Mouse (Mus musculus) olfactory bulb, adult 2 months (tissue): ENCODE results near the gene Ophn1. TPM values are rescaled to one million over a fixed set of nuclear protein-coding genes. Genes with fewer than 3 reads are reported as not detected.

Source experiments
- H3K27ac ChIP-seq: fragments of 200-500 bp; 2 replicates; pipeline ENCODE4 v1.5.1; 2012; ENCODE audit warnings: low read depth, low read length; ENCODE audit not compliant: insufficient read depth
- H3K4me1 ChIP-seq: fragments of 200-500 bp; 2 replicates; pipeline ENCODE4 v1.6.1; 2012; ENCODE audit warnings: low read length; ENCODE audit not compliant: control insufficient read depth, insufficient read depth
- H3K4me3 ChIP-seq: fragments of 200-500 bp; 2 replicates; pipeline ENCODE4 v1.5.1; 2012; ENCODE audit warnings: mild to moderate bottlenecking, low read depth, low read length, moderate library complexity; ENCODE audit not compliant: insufficient read depth
- CTCF ChIP-seq: fragments of 200-500 bp; IDR thresholded peaks from 2 replicates; pipeline ENCODE4 v1.5.1; 2012; ENCODE audit warnings: low read depth, mild to moderate bottlenecking, low read length, moderate library complexity; ENCODE audit not compliant: insufficient read depth
- POLR2A ChIP-seq: fragments of 200-500 bp; IDR thresholded peaks from 2 replicates; pipeline ENCODE4 v1.6.1; 2012; ENCODE audit warnings: mild to moderate bottlenecking, low read depth, low read length, moderate library complexity; ENCODE audit not compliant: insufficient read depth
- WGBS: fragments of 180-500 bp; shearing (Covaris S2); methylation state at CpG from one replicate; pipeline ENCODE4 v1.1.7; 2018; 5-methylcytosine and 5-hydroxymethylcytosine counted together
- polyA plus RNA-seq: library from polyadenylated mRNA; stranded (reverse); fragments of >200 nt; gene quantifications from 2 replicates; pipeline ENCODE4 v1.2.4, GENCODE M21; 2012; ENCODE audit warnings: low replicate concordance; ENCODE audit not compliant: missing spikeins, insufficient read depth, insufficient read length

The Ophn1 gene
- polyA plus RNA-seq, 1 experiment = not detected

DNA sequence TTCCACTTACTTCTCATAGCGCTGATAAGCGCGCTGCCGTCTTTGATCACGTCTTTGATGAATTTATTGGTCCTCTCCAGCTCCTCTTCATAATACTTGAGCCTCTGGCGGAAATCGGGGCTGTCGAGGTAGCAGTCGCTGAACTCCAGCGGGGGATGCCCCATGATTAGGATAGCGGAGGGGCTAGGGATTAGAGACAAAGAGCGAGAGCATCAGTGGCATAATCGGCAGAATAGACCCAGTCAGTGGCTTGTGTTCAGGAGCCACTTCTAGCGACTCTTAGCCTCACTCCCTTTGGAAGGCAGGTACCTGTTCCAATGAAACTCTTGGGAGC lies 786 bp downstream of the Ophn1 start:
- WGBS = 16% methylated on average over 14 of the region's 14 CpGs
- peak overlapping the region; percentile 94 for H3K27ac ChIP-seq
- no peak for TF ChIP-seq CTCF

DNA sequence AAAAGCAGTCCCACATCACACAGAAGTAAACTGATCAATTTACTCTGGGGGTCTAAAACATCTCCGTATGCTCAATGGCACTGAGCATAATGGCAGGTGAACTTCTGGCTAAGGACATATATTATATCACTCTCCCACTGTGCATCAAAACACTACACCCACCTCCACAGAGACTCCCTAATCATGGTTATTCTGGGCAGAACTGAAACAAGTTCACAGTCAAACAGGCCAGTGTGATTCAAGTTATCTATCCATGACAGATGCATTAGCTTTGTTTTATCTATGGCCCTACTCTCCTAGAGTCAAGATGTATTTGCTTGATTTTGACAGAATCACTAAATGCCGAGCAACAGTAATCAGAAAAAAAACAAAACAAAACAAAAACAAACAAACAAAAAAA lies 8.8 kb downstream of the Ophn1 start:
- TF ChIP-seq CTCF (no peak), POLR2A (no peak)
- H3K4me3 ChIP-seq = no peak overlapping the region
- H3K27ac ChIP-seq = no peak overlapping the region
- H3K4me1 ChIP-seq = no peaks in the 10 kb centered on the region
- 83% methylated on average over 2 of the region's 2 CpGs for WGBS

More for the DNA sequence above, 786 bp downstream of the Ophn1 start:
- Histone ChIP-seq H3K4me3 (peak overlapping the region; percentile 85), H3K4me1 (no peaks in the 10 kb centered on the region)

GRCm38 (mm10) chrX:98881085-98881484 lies 9.7 kb downstream of the Ophn1 start:
- TF ChIP-seq POLR2A = no peak
- TF ChIP-seq CTCF = no peak
- Histone ChIP-seq H3K4me3 (no peak overlapping the region), H3K27ac (no peak overlapping the region), H3K4me1 (no peaks in the 10 kb centered on the region)
- 84% methylated on average over 2 of the region's 2 CpGs for WGBS

- H3K4me3 ChIP-seq = no peak overlapping the region
- TF ChIP-seq POLR2A (no peak), CTCF (no peak)
- no peak overlapping the region for H3K27ac ChIP-seq
- H3K4me1 ChIP-seq = no peaks in the 10 kb centered on the region
- WGBS = 87% methylated on average over 6 of the region's 6 CpGs
Measured at GRCm38 (mm10) chrX:98880314-98880713, 10.5 kb downstream of the Ophn1 start.

- 45% methylated on average over 6 of the region's 6 CpGs for WGBS
- peaks cover 4% of the 10 kb centered on the region; the same call in 1 of the 2 replicates for H3K4me1 ChIP-seq
- no peak overlapping the region for H3K4me3 ChIP-seq
- TF ChIP-seq CTCF (no peak), POLR2A (no peak)
- H3K27ac ChIP-seq = no peak overlapping the region
Measured at GRCm38 (mm10) chrX:98875144-98875543, 15.7 kb downstream of the Ophn1 start.

DNA sequence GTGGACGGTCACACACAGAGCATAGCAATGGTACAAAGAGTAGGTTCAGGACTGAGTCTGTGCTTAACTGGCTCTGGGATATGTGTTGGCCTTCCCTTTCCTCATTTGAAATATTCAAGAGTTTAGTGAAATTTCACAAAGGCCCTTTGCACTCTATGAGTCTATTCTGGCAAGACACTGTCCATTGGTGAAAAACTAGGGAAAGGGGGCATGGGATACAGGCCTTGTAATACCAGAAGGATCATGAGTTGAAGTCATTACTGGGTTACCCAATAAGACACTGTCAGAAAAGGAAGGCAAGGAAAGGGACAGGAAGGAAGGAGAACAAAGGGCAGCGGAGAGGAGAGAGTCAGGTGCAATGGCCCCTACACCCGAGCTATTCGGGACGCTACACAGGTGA lies 16.7 kb downstream of the Ophn1 start:
- 74% methylated on average over 5 of the region's 5 CpGs for WGBS
- Histone ChIP-seq H3K4me1 (peaks cover 4% of the 10 kb centered on the region; the same call in 1 of the 2 replicates), H3K4me3 (no peak overlapping the region), H3K27ac (no peak overlapping the region)
- no peak for TF ChIP-seq CTCF
- no peak for TF ChIP-seq POLR2A

GRCm38 (mm10) chrX:98872064-98872463 lies 18.8 kb downstream of the Ophn1 start:
- 50% methylated on average over 1 of the region's 1 CpGs for WGBS
- peaks cover 4% of the 10 kb centered on the region; the same call in 1 of the 2 replicates for H3K4me1 ChIP-seq
- no peak overlapping the region for H3K4me3 ChIP-seq
- TF ChIP-seq CTCF (no peak), POLR2A (no peak)
- no peak overlapping the region for H3K27ac ChIP-seq

- no peak overlapping the region for H3K4me3 ChIP-seq
- no peak for TF ChIP-seq POLR2A
- no peak for TF ChIP-seq CTCF
- H3K4me1 ChIP-seq = peaks cover 4% of the 10 kb centered on the region; the same call in 1 of the 2 replicates
- WGBS = 52% methylated on average over 1 of the region's 1 CpGs
- H3K27ac ChIP-seq = no peak overlapping the region
Measured at GRCm38 (mm10) chrX:98870541-98870940, 20.3 kb downstream of the Ophn1 start.

GRCm38 (mm10) chrX:98869735-98870134 lies 21.1 kb downstream of the Ophn1 start:
- 89% methylated on average over 2 of the region's 2 CpGs for WGBS

GRCm38 (mm10) chrX:98869165-98869564 lies 21.7 kb downstream of the Ophn1 start:
- no peak overlapping the region for H3K4me3 ChIP-seq
- TF ChIP-seq POLR2A (no peak), CTCF (no peak)
- no peaks in the 10 kb centered on the region for H3K4me1 ChIP-seq
- 81% methylated on average over 5 of the region's 5 CpGs for WGBS
- H3K27ac ChIP-seq = no peak overlapping the region

More at GRCm38 (mm10) chrX:98869735-98870134, 21.1 kb downstream of the Ophn1 start:
- peaks cover 4% of the 10 kb centered on the region; the same call in 1 of the 2 replicates for H3K4me1 ChIP-seq
- no peak overlapping the region for H3K27ac ChIP-seq
- no peak overlapping the region for H3K4me3 ChIP-seq
- TF ChIP-seq CTCF = no peak
- TF ChIP-seq POLR2A = no peak
